Mouse (Mus musculus): ENCODE data around the gene Ube2o. TPM values are rescaled to one million over a fixed set of nuclear protein-coding genes. Genes with fewer than 3 reads are reported as not detected.

Gene Ube2o
- polyA plus RNA-seq, 1 experiment, result 43.6 TPM

- Histone ChIP-seq H3K27ac (ENCODE audit: insufficient read depth, low read length) (no peak overlapping the region), H3K4me3 (ENCODE audit: low read depth, low read length) (no peak overlapping the region), H3K9me3 (replicated peaks; ENCODE audit: control insufficient read depth, insufficient read depth, low read length, poor library complexity, severe bottlenecking) (no peaks in the 10 kb centered on the region), H3K9ac (ENCODE audit: low read depth, poor library complexity, severe bottlenecking) (no peak overlapping the region), H3K27me3 (ENCODE audit: control insufficient read depth, insufficient read depth, low read length, poor library complexity, severe bottlenecking) (no peaks in the 10 kb centered on the region), H3K4me1 (ENCODE audit: control insufficient read depth, insufficient read depth, low read length) (no peaks in the 10 kb centered on the region), H3K36me3 (ENCODE audit: control insufficient read depth, insufficient read depth, low read length, poor library complexity, severe bottlenecking) (peaks cover 13% of the 10 kb centered on the region; the same call in 1 of the 2 replicates)
- TF ChIP-seq POLR2A (IDR thresholded peaks at IDR 0.05; ENCODE audit: insufficient read depth, low read length) (no peak), EP300 (IDR thresholded peaks at IDR 0.05; ENCODE audit: insufficient read depth, low read depth, low read length) (no peak), CTCF (IDR thresholded peaks at IDR 0.05; ENCODE audit: low read depth, low read length) (no peak)
These were observed 18.0 kb upstream of the Ube2o start for GRCm38 (mm10) chr11:116599230-116599629.

- peaks cover 12% of the 10 kb centered on the region; the same call in 1 of the 2 replicates for H3K36me3 ChIP-seq (ENCODE audit: control insufficient read depth, insufficient read depth, low read length, poor library complexity, severe bottlenecking)
- no peaks in the 10 kb centered on the region for H3K27me3 ChIP-seq (ENCODE audit: control insufficient read depth, insufficient read depth, low read length, poor library complexity, severe bottlenecking)
- TF ChIP-seq POLR2A (IDR thresholded peaks at IDR 0.05; ENCODE audit: insufficient read depth, low read length) (no peak), EP300 (IDR thresholded peaks at IDR 0.05; ENCODE audit: insufficient read depth, low read depth, low read length) (no peak), CTCF (IDR thresholded peaks at IDR 0.05; ENCODE audit: low read depth, low read length) (no peak)
- H3K4me1 ChIP-seq (ENCODE audit: control insufficient read depth, insufficient read depth, low read length), result no peaks in the 10 kb centered on the region
- no peak overlapping the region for H3K27ac ChIP-seq (ENCODE audit: insufficient read depth, low read length)
- no peaks in the 10 kb centered on the region for H3K9me3 ChIP-seq (replicated peaks; ENCODE audit: control insufficient read depth, insufficient read depth, low read length, poor library complexity, severe bottlenecking)
- H3K4me3 ChIP-seq (ENCODE audit: low read depth, low read length), result no peak overlapping the region
- H3K9ac ChIP-seq (ENCODE audit: low read depth, poor library complexity, severe bottlenecking), result no peak overlapping the region
These were observed 16.9 kb upstream of the Ube2o start for GRCm38 (mm10) chr11:116598193-116598592.

- H3K9me3 ChIP-seq (replicated peaks; ENCODE audit: control insufficient read depth, insufficient read depth, low read length, poor library complexity, severe bottlenecking), result no peaks in the 10 kb centered on the region
- peaks cover 3% of the 10 kb centered on the region for H3K4me1 ChIP-seq (ENCODE audit: control insufficient read depth, insufficient read depth, low read length)
- H3K36me3 ChIP-seq (ENCODE audit: control insufficient read depth, insufficient read depth, low read length, poor library complexity, severe bottlenecking), result 0 out of 2 replicates have a peak, but pooled peaks cover 4% of the 10 kb centered on the region
- no peak overlapping the region for H3K9ac ChIP-seq (ENCODE audit: low read depth, poor library complexity, severe bottlenecking)
- no peak overlapping the region for H3K4me3 ChIP-seq (ENCODE audit: low read depth, low read length)
- TF ChIP-seq EP300 (IDR thresholded peaks at IDR 0.05; ENCODE audit: insufficient read depth, low read depth, low read length), result no peak
- no peaks in the 10 kb centered on the region for H3K27me3 ChIP-seq (ENCODE audit: control insufficient read depth, insufficient read depth, low read length, poor library complexity, severe bottlenecking)
- H3K27ac ChIP-seq (ENCODE audit: insufficient read depth, low read length), result no peak overlapping the region
These were observed 15.5 kb upstream of the Ube2o start for GRCm38 (mm10) chr11:116596766-116597165.

GRCm38 (mm10) chr11:116593345-116593744 lies 12.1 kb upstream of the Ube2o start:
- H3K4me3 ChIP-seq (ENCODE audit: low read depth, low read length), result no peak overlapping the region
- no peak overlapping the region for H3K9ac ChIP-seq (ENCODE audit: low read depth, poor library complexity, severe bottlenecking)
- H3K4me1 ChIP-seq (ENCODE audit: control insufficient read depth, insufficient read depth, low read length), result peaks cover 9% of the 10 kb centered on the region
- no peaks in the 10 kb centered on the region for H3K36me3 ChIP-seq (ENCODE audit: control insufficient read depth, insufficient read depth, low read length, poor library complexity, severe bottlenecking)
- H3K9me3 ChIP-seq (replicated peaks; ENCODE audit: control insufficient read depth, insufficient read depth, low read length, poor library complexity, severe bottlenecking), result no peaks in the 10 kb centered on the region
- no peaks in the 10 kb centered on the region for H3K27me3 ChIP-seq (ENCODE audit: control insufficient read depth, insufficient read depth, low read length, poor library complexity, severe bottlenecking)
- no peak overlapping the region for H3K27ac ChIP-seq (ENCODE audit: insufficient read depth, low read length)
- TF ChIP-seq EP300 (IDR thresholded peaks at IDR 0.05; ENCODE audit: insufficient read depth, low read depth, low read length) (no peak), CTCF (IDR thresholded peaks at IDR 0.05; ENCODE audit: low read depth, low read length) (no peak), POLR2A (IDR thresholded peaks at IDR 0.05; ENCODE audit: insufficient read depth, low read length) (no peak)

- no peaks in the 10 kb centered on the region for H3K36me3 ChIP-seq (ENCODE audit: control insufficient read depth, insufficient read depth, low read length, poor library complexity, severe bottlenecking)
- no peaks in the 10 kb centered on the region for H3K27me3 ChIP-seq (ENCODE audit: control insufficient read depth, insufficient read depth, low read length, poor library complexity, severe bottlenecking)
- no peak overlapping the region for H3K4me3 ChIP-seq (ENCODE audit: low read depth, low read length)
- no peaks in the 10 kb centered on the region for H3K9me3 ChIP-seq (replicated peaks; ENCODE audit: control insufficient read depth, insufficient read depth, low read length, poor library complexity, severe bottlenecking)
- TF ChIP-seq CTCF (IDR thresholded peaks at IDR 0.05; ENCODE audit: low read depth, low read length) (peak; percentile 100), EP300 (IDR thresholded peaks at IDR 0.05; ENCODE audit: insufficient read depth, low read depth, low read length) (peak; percentile 50; the same call in 1 of the 2 replicates), POLR2A (IDR thresholded peaks at IDR 0.05; ENCODE audit: insufficient read depth, low read length) (no peak)
- H3K4me1 ChIP-seq (ENCODE audit: control insufficient read depth, insufficient read depth, low read length), result peaks cover 9% of the 10 kb centered on the region
- H3K9ac ChIP-seq (ENCODE audit: low read depth, poor library complexity, severe bottlenecking), result no peak overlapping the region
- H3K27ac ChIP-seq (ENCODE audit: insufficient read depth, low read length), result no peak overlapping the region
These were observed 11.2 kb upstream of the Ube2o start for GRCm38 (mm10) chr11:116592428-116592827.

GRCm38 (mm10) chr11:116591621-116592020 lies 10.4 kb upstream of the Ube2o start:
- H3K27me3 ChIP-seq (ENCODE audit: control insufficient read depth, insufficient read depth, low read length, poor library complexity, severe bottlenecking), result no peaks in the 10 kb centered on the region
- no peak for TF ChIP-seq POLR2A (IDR thresholded peaks at IDR 0.05; ENCODE audit: insufficient read depth, low read length)
- TF ChIP-seq EP300 (IDR thresholded peaks at IDR 0.05; ENCODE audit: insufficient read depth, low read depth, low read length), result no peak
- no peak for TF ChIP-seq CTCF (IDR thresholded peaks at IDR 0.05; ENCODE audit: low read depth, low read length)
- H3K4me3 ChIP-seq (ENCODE audit: low read depth, low read length), result no peak overlapping the region
- H3K27ac ChIP-seq (ENCODE audit: insufficient read depth, low read length), result no peak overlapping the region
- peaks cover 9% of the 10 kb centered on the region for H3K4me1 ChIP-seq (ENCODE audit: control insufficient read depth, insufficient read depth, low read length)
- H3K36me3 ChIP-seq (ENCODE audit: control insufficient read depth, insufficient read depth, low read length, poor library complexity, severe bottlenecking), result no peaks in the 10 kb centered on the region
- H3K9me3 ChIP-seq (replicated peaks; ENCODE audit: control insufficient read depth, insufficient read depth, low read length, poor library complexity, severe bottlenecking), result no peaks in the 10 kb centered on the region
- H3K9ac ChIP-seq (ENCODE audit: low read depth, poor library complexity, severe bottlenecking), result no peak overlapping the region

Measured in ES-Bruce4 (cell line).